Mouse (Mus musculus): ENCODE results near the gene Fam155a.

Fam155a gene

GRCm38 (mm10) chr8:9248109-9248821, 522.7 kb downstream of the Fam155a start:
- DNase-seq, result no peak

- peak in 1 of 2 experiments; percentile 10 for DNase-seq
Measured at GRCm38 (mm10) chr8:9245994-9246393, 525.0 kb downstream of the Fam155a start.

GRCm38 (mm10) chr8:9240996-9241395, 530.0 kb downstream of the Fam155a start:
- no peak for DNase-seq

GRCm38 (mm10) chr8:9239741-9240140, 531.2 kb downstream of the Fam155a start:
- DNase-seq, result no peak

- no peak for DNase-seq
Measured at GRCm38 (mm10) chr8:9238974-9239373, 532.0 kb downstream of the Fam155a start.

GRCm38 (mm10) chr8:9233326-9233919, 537.5 kb downstream of the Fam155a start:
- DNase-seq, result peak; percentile 94 to 95

- DNase-seq, result peak; percentile 66 to 69
Measured at GRCm38 (mm10) chr8:9227779-9228464, 543.0 kb downstream of the Fam155a start.

- no peak for DNase-seq
Measured at GRCm38 (mm10) chr8:9226767-9227166, 544.2 kb downstream of the Fam155a start.

GRCm38 (mm10) chr8:9211751-9212150, 559.2 kb downstream of the Fam155a start:
- no peak for DNase-seq

- DNase-seq, result no peak
Measured at GRCm38 (mm10) chr8:9207505-9208051, 563.4 kb downstream of the Fam155a start.

- no peak for DNase-seq
Measured at GRCm38 (mm10) chr8:9204345-9205067, 566.5 kb downstream of the Fam155a start.

GRCm38 (mm10) chr8:9200099-9200498, 570.9 kb downstream of the Fam155a start:
- no peak for DNase-seq

- DNase-seq, result no peak
Measured at GRCm38 (mm10) chr8:9191682-9192081, 579.3 kb downstream of the Fam155a start.

GRCm38 (mm10) chr8:9188616-9189015, 582.3 kb downstream of the Fam155a start:
- DNase-seq, result peak; percentile 24 to 40

- DNase-seq, result no peak
Measured at GRCm38 (mm10) chr8:9185200-9185599, 585.8 kb downstream of the Fam155a start.

- DNase-seq, result no peak
Measured at GRCm38 (mm10) chr8:9182461-9182860, 588.5 kb downstream of the Fam155a start.

GRCm38 (mm10) chr8:9180686-9181315, 590.2 kb downstream of the Fam155a start:
- DNase-seq, result no peak

GRCm38 (mm10) chr8:9176974-9177373, 594.0 kb downstream of the Fam155a start:
- DNase-seq, result no peak

- peak; percentile 88 to 89 for DNase-seq
Measured at GRCm38 (mm10) chr8:9174865-9175565, 595.9 kb downstream of the Fam155a start.

- no peak for DNase-seq
Measured at GRCm38 (mm10) chr8:9171848-9172247, 599.1 kb downstream of the Fam155a start.

- DNase-seq, result peak; percentile 26 to 47
Measured at GRCm38 (mm10) chr8:9167995-9168394, 603.0 kb downstream of the Fam155a start.

GRCm38 (mm10) chr8:9161606-9162005, 609.4 kb downstream of the Fam155a start:
- peak; percentile 54 to 71 for DNase-seq
